Mouse (Mus musculus): ENCODE measurements around the gene Fyn. TPM values are rescaled to one million over a fixed set of nuclear protein-coding genes. Genes with fewer than 3 reads are reported as not detected.

Fyn gene
- polyA plus RNA-seq, 1 experiment, result 35.5 TPM

DNA sequence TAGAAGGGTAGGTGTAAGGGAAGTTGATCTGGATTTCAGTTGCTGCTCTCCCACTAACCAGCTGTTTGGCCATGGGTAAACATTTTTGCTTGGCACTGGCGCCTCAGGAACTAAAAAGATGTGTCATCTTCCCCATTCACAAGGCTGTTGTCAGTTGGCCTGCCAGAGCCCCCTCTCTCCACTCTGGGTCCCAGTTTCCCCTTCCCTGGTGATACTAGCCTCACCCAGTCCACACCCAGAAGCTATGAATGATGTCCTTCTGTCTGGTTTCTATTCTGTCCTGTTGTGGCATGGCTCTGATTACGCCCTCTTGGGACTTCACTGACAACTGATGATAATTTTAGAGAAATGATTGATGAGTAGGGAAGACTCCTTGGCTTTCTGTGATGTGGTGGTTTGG is 38.9 kb downstream of the Fyn start:
- H3K4me3 ChIP-seq (ENCODE audit: insufficient read depth, low read length), result no peak overlapping the region
- H3K27ac ChIP-seq (ENCODE audit: insufficient read depth, low read depth, low read length), result no peak overlapping the region
- peaks cover 17% of the 10 kb centered on the region for H3K4me1 ChIP-seq (ENCODE audit: control insufficient read depth, insufficient read depth, low read length)
- TF ChIP-seq POLR2A (IDR thresholded peaks at IDR 0.05; ENCODE audit: borderline replicate concordance, low read depth, low read length) (no peak), CTCF (IDR thresholded peaks at IDR 0.05; ENCODE audit: low read depth, low read length) (no peak)

DNA sequence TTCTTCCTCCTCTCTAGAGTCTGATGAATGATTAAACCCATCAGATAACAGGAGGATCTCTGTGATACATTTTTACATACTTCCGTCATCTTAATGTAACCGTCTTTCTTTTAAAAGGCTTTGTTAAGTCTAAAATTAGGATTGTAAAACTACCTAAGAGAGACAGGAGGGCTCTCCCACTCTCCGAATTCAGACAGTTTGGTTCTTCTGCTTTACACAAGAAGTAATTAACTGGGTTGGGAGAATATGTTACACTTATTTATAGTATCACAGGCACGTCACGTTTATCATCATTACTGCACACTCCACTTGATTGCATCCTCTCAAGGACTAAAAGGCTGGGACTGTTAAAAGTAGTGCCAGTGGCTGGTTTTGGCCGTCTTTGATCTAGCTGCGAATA is 40.9 kb downstream of the Fyn start:
- H3K27ac ChIP-seq (ENCODE audit: insufficient read depth, low read depth, low read length), result no peak overlapping the region
- no peak overlapping the region for H3K4me3 ChIP-seq (ENCODE audit: insufficient read depth, low read length)
- TF ChIP-seq CTCF (IDR thresholded peaks at IDR 0.05; ENCODE audit: low read depth, low read length) (no peak), POLR2A (IDR thresholded peaks at IDR 0.05; ENCODE audit: borderline replicate concordance, low read depth, low read length) (no peak)
- peaks cover 33% of the 10 kb centered on the region for H3K4me1 ChIP-seq (ENCODE audit: control insufficient read depth, insufficient read depth, low read length)

DNA sequence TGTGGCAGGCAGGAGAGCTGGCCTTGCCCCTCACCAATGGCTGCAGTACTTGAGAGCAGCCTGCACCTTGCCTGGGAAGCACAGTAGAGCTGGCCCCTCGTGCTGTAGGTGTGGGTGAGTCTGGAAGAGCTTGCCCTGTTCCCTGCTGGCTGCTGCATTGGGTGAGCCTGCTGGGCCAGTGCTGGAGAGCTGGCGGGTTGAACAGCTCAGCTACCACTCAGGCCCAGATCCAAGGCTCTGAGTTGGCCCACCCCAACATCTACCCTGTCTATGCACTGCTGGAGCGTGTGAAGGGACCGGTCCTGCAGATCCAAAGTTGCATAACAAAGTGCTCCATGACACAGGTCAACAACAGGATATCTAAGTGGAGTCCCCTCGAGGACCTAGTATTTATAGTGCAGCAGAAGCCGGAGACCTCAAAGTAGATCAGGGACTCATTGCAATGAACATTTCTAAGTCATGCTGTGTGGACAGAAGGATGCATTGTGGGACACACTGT is 41.5 kb downstream of the Fyn start:
- Histone ChIP-seq H3K27ac (ENCODE audit: insufficient read depth, low read depth, low read length) (no peak overlapping the region), H3K4me3 (ENCODE audit: insufficient read depth, low read length) (no peak overlapping the region), H3K4me1 (ENCODE audit: control insufficient read depth, insufficient read depth, low read length) (peaks cover 39% of the 10 kb centered on the region)
- TF ChIP-seq POLR2A (IDR thresholded peaks at IDR 0.05; ENCODE audit: borderline replicate concordance, low read depth, low read length) (no peak), CTCF (IDR thresholded peaks at IDR 0.05; ENCODE audit: low read depth, low read length) (no peak)

DNA sequence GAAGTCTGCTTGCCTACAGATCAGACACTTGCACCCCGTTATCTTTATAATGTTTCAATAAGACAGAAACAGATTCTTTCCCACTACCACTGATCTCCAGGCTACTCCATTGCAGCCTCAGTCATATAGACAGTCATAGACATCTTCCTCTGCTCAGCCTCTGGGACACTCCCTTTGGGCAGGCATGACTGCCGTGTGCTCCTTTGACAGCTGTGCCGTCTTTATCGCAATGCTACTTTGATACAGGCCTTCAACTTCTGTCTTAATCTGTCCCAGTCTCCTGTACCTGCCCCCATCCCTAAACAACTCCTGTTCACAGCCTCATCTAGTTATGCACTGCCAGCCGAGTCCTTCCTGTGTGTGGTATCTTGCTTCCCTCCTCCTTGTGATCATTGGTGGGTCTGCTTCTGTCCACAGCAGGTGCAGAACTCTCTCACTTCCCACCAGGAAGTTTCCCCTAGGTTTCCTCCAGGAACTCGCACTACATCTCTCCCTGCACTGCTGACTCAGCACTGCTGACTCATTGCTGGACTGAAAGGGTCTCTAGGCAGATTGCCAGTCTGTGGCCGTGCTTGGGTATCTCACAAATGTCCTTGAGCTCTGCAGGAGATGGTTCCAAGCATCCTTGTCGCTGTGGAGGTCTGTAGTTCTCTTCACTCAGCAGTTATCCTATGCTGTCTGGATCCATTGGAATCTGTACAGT is 43.4 kb downstream of the Fyn start:
- TF ChIP-seq CTCF (IDR thresholded peaks at IDR 0.05; ENCODE audit: low read depth, low read length) (no peak), POLR2A (IDR thresholded peaks at IDR 0.05; ENCODE audit: borderline replicate concordance, low read depth, low read length) (no peak)
- Histone ChIP-seq H3K27ac (ENCODE audit: insufficient read depth, low read depth, low read length) (no peak overlapping the region), H3K4me1 (ENCODE audit: control insufficient read depth, insufficient read depth, low read length) (peaks cover 49% of the 10 kb centered on the region), H3K4me3 (ENCODE audit: insufficient read depth, low read length) (no peak overlapping the region)

DNA sequence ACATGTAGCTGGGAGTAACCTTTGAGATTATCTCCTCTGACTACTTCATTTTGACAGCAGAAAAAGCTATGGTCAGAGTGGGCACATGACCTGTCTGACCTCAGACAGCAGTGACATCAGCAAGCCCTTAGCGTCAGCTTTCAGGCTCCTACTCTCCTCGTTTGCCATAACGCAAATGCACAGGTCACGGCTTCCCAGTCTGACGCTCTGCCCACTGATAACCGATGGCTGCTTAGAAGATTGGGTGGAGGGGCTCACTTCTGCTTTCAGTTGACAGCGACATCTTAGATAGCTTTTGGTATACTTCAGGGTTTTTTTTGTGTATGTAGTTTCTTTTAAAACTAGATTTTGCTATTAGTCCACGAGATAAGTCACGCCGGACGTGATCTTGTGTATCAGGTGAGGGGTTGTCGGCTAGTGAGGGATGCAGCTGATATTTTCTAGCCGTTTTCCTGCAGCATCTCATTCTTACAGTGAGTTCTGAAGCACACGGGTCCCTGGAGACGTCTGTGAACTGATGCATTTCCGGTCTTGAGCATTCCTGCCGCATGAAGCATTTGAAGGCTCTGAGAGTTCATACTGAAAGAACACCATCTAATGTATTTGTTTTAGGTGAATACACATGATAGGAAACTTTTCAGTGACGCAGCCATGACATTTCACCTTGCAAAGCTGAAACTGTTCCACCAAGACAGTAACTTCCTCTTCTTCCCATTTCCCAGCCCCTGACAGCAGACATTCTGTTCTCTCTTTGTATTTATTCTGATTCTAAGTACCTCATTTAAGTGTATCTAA is 44.4 kb downstream of the Fyn start:
- TF ChIP-seq CTCF (IDR thresholded peaks at IDR 0.05; ENCODE audit: low read depth, low read length) (no peak), POLR2A (IDR thresholded peaks at IDR 0.05; ENCODE audit: borderline replicate concordance, low read depth, low read length) (no peak)
- H3K4me3 ChIP-seq (ENCODE audit: insufficient read depth, low read length), result peak overlapping the region; percentile 36
- H3K4me1 ChIP-seq (ENCODE audit: control insufficient read depth, insufficient read depth, low read length), result peaks cover 51% of the 10 kb centered on the region
- H3K27ac ChIP-seq (ENCODE audit: insufficient read depth, low read depth, low read length), result peak overlapping the region; percentile 22

DNA sequence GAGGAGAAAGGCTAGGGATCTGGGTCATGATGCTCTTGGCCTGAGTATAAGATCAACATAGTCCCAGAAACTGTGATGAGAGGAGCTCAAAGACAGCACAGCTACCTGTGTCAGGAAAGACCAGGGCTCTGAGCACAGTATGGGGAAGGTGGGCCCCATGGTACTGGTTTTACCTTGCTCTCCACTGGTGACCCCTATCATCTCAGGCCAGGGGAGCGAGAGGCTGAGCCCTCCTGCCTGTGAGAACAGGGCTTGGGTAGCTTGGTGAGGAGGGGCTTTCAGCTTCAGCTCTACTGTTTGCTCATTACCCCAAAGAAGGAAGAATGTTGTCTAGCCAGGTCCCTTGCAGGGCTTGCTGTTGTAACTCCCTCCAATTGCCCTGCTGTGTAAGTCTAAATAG is 45.4 kb downstream of the Fyn start:
- H3K27ac ChIP-seq (ENCODE audit: insufficient read depth, low read depth, low read length), result no peak overlapping the region
- H3K4me1 ChIP-seq (ENCODE audit: control insufficient read depth, insufficient read depth, low read length), result peaks cover 58% of the 10 kb centered on the region
- no peak for TF ChIP-seq CTCF (IDR thresholded peaks at IDR 0.05; ENCODE audit: low read depth, low read length)
- no peak for TF ChIP-seq POLR2A (IDR thresholded peaks at IDR 0.05; ENCODE audit: borderline replicate concordance, low read depth, low read length)

DNA sequence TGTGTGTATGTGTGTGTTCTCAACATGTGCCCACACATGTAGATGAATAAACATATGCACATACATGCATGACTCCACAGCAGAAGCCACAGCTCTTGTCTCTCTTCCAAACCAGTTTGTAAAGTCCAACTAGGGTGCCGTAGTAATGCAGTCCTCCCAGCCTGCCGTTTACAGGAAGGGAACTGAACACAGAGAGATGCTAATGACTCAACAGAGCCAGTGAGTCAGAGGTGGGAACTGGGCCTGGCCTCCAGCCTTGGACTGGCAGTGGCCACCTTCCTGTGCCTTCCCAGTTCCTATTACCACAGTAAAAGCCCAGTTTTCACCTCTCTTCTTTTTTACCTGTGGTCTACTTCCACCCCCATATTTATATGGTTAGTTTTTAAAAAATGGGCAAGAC is 46.9 kb downstream of the Fyn start:
- Histone ChIP-seq H3K4me3 (ENCODE audit: insufficient read depth, low read length) (no peak overlapping the region), H3K4me1 (ENCODE audit: control insufficient read depth, insufficient read depth, low read length) (peaks cover 65% of the 10 kb centered on the region), H3K27ac (ENCODE audit: insufficient read depth, low read depth, low read length) (peak overlapping the region; percentile 29; the same call in 1 of the 2 replicates)
- TF ChIP-seq POLR2A (IDR thresholded peaks at IDR 0.05; ENCODE audit: borderline replicate concordance, low read depth, low read length), result no peak
- no peak for TF ChIP-seq CTCF (IDR thresholded peaks at IDR 0.05; ENCODE audit: low read depth, low read length)

More for the DNA sequence above, 45.4 kb downstream of the Fyn start:
- H3K4me3 ChIP-seq (ENCODE audit: insufficient read depth, low read length), result no peak overlapping the region

DNA sequence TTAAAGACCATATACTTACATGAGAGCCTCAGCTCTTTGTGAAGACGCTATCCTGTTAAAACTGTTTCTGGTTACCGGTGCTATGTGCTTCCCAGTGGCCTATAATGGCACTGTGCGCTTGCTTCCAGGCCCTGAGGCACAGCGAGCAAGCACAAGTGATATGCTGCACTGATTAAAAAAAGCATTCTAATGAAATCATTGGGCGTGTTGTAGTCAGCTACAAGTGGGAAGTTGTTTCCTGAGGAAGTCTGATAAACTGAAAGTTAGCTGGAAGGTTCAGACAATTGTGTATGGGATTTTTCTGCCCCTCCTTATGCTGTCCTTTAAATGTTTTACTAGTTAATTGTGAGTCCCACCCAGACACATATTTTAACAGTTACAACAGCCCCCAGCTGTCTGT is 49.0 kb downstream of the Fyn start:
- no peak for TF ChIP-seq POLR2A (IDR thresholded peaks at IDR 0.05; ENCODE audit: borderline replicate concordance, low read depth, low read length)
- Histone ChIP-seq H3K27ac (ENCODE audit: insufficient read depth, low read depth, low read length) (peak overlapping the region; percentile 62), H3K4me1 (ENCODE audit: control insufficient read depth, insufficient read depth, low read length) (peaks cover 74% of the 10 kb centered on the region), H3K4me3 (ENCODE audit: insufficient read depth, low read length) (no peak overlapping the region)

DNA sequence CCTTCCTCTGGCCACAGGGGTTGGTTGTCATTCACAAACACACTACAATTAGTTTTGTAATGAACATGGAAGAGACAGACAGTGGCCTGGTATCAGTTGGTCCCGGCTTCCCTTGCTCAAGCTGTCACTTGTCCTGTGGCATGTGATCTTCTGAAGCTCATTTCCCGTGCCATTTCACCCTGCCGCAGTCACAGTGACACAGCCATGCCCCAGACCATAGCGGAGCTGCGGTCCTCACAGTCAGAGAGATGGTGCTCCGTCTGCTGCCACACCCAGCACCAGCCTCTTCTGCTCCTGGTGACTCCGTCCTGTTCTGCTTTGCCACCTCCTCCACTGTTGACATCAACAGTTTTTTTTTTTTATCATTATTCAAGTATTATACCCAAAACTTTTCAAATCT is 49.7 kb downstream of the Fyn start:
- no peak for TF ChIP-seq CTCF (IDR thresholded peaks at IDR 0.05; ENCODE audit: low read depth, low read length)
- Histone ChIP-seq H3K4me3 (ENCODE audit: insufficient read depth, low read length) (no peak overlapping the region), H3K4me1 (ENCODE audit: control insufficient read depth, insufficient read depth, low read length) (peaks cover 68% of the 10 kb centered on the region), H3K27ac (ENCODE audit: insufficient read depth, low read depth, low read length) (peak overlapping the region; percentile 62)

Measured in bone marrow macrophage, adult 2 months (primary cell).